Mouse (Mus musculus) CH12.LX (cell line): ENCODE results near the gene Rsc1a1. TPM values are rescaled to one million over a fixed set of nuclear protein-coding genes. Genes with fewer than 3 reads are reported as not detected.

Source experiments
- DNase-seq: peaks from one replicate; pipeline ENCODE4 v3.0.0-alpha.2; 2013; ENCODE audit errors: extremely low read depth
- H3K27ac ChIP-seq: 2 replicates; pipeline ENCODE4 v1.5.1; 2012; ENCODE audit warnings: low read depth, mild to moderate bottlenecking, control low read depth, moderate library complexity; ENCODE audit not compliant: insufficient read depth
- H3K27me3 ChIP-seq: replicated peaks from 2 replicates; pipeline ENCODE3; 2012; ENCODE audit warnings: inconsistent platforms
- H3K36me3 ChIP-seq, 2 experiments: replicated peaks in 1 of 2; 2 replicates each; pipeline versions ENCODE3 to v1.6.1; 2012; ENCODE audit warnings: inconsistent platforms in 1 of 2, low read length in 1 of 2, mild to moderate bottlenecking in 1 of 2, mixed read lengths in 1 of 2, moderate library complexity in 1 of 2; ENCODE audit not compliant: control insufficient read depth in 1 of 2, insufficient read depth in 1 of 2
- H3K4me1 ChIP-seq, 2 experiments: 2 replicates each; pipeline ENCODE4 v1.6.1; 2012; ENCODE audit warnings: inconsistent platforms in 1 of 2, moderate library complexity in 1 of 2; ENCODE audit not compliant: insufficient read depth in 2 of 2, control insufficient read depth in 1 of 2
- H3K4me2 ChIP-seq: 2 replicates; pipeline ENCODE4 v1.6.1; 2012; ENCODE audit warnings: low read depth, mild to moderate bottlenecking, control low read depth; ENCODE audit not compliant: poor library complexity, insufficient read depth, severe bottlenecking
- H3K4me3 ChIP-seq, 3 experiments: fragments of 150-350 bp in 1 of 3; sonication (generic) in 1 of 3; replicated peaks in 1 of 3; 2 replicates each; pipeline versions ENCODE3 to v1.5.1; 2011 to 2012; ENCODE audit warnings: low read depth in 2 of 3, low read length in 2 of 3, mild to moderate bottlenecking in 2 of 3, moderate library complexity in 2 of 3, control low read depth in 1 of 3, improper control_type of control experiment in 1 of 3, inconsistent platforms in 1 of 3, mixed read lengths in 1 of 3; ENCODE audit not compliant: poor library complexity in 1 of 3
- H3K79me2 ChIP-seq: replicated peaks from 2 replicates; pipeline ENCODE4 v1.6.1; 2012; ENCODE audit warnings: mild to moderate bottlenecking, moderate library complexity; ENCODE audit not compliant: control insufficient read depth, poor library complexity, insufficient read depth, severe bottlenecking; ENCODE audit errors: extremely low read depth
- H3K9ac ChIP-seq: 2 replicates; pipeline ENCODE4 v1.6.1; 2012; ENCODE audit warnings: low read depth, mild to moderate bottlenecking, control low read depth, moderate library complexity; ENCODE audit not compliant: insufficient read depth
- H3K9me3 ChIP-seq: replicated peaks from 2 replicates; pipeline ENCODE3; 2012; ENCODE audit warnings: low read length, inconsistent platforms, mixed read lengths
- CHD1 ChIP-seq: IDR thresholded peaks from 2 replicates; pipeline ENCODE4 v1.6.1; 2012; ENCODE audit warnings: low read depth, low read length, improper control_type of control experiment, inconsistent platforms
- CHD2 ChIP-seq: IDR thresholded peaks from 2 replicates; pipeline ENCODE4 v1.6.1; 2011; ENCODE audit warnings: low read length, improper control_type of control experiment
- ETS1 ChIP-seq: conservative IDR thresholded peaks from 2 replicates; pipeline ENCODE4 v1.6.1; 2012; ENCODE audit warnings: low read depth, mild to moderate bottlenecking, inconsistent platforms, low read length, improper control_type of control experiment, moderate library complexity
- GABPA ChIP-seq: IDR thresholded peaks from 2 replicates; pipeline ENCODE4 v1.6.1; 2012; ENCODE audit warnings: low read depth, low read length, improper control_type of control experiment, inconsistent platforms; ENCODE audit not compliant: insufficient replicate concordance
- HCFC1 ChIP-seq: IDR thresholded peaks from 2 replicates; pipeline ENCODE4 v1.6.1; 2012; ENCODE audit warnings: low read depth, mild to moderate bottlenecking, inconsistent platforms, low read length, improper control_type of control experiment
- JUN ChIP-seq: IDR thresholded peaks from 2 replicates; pipeline ENCODE4 v1.6.1; 2011; ENCODE audit warnings: low read depth, mild to moderate bottlenecking, low read length, improper control_type of control experiment, moderate library complexity; ENCODE audit not compliant: insufficient read depth
- JUND ChIP-seq: conservative IDR thresholded peaks from 2 replicates; pipeline ENCODE4 v1.6.1; 2011; ENCODE audit warnings: low read depth, low read length, improper control_type of control experiment
- KAT2A ChIP-seq: IDR thresholded peaks from 2 replicates; pipeline ENCODE4 v1.6.1; 2012; ENCODE audit warnings: low read length, improper control_type of control experiment, inconsistent platforms; ENCODE audit not compliant: insufficient replicate concordance
- MAX ChIP-seq: IDR thresholded peaks from 2 replicates; pipeline ENCODE4 v1.6.1; 2011; ENCODE audit warnings: low read length, improper control_type of control experiment
- MEF2A ChIP-seq: IDR thresholded peaks from 2 replicates; pipeline ENCODE4 v1.6.1; 2014; ENCODE audit warnings: low read depth, mild to moderate bottlenecking, inconsistent platforms, low read length, improper control_type of control experiment, borderline replicate concordance
- MYC ChIP-seq: IDR thresholded peaks from 2 replicates; pipeline ENCODE4 v1.6.1; 2011; ENCODE audit warnings: low read depth, mild to moderate bottlenecking, improper control_type of control experiment, low read length
- NELFE ChIP-seq: IDR thresholded peaks from 2 replicates; pipeline ENCODE4 v1.6.1; 2011; ENCODE audit warnings: low read depth, low read length, improper control_type of control experiment
- NRF1 ChIP-seq: IDR thresholded peaks from 2 replicates; pipeline ENCODE4 v1.6.1; 2014; ENCODE audit warnings: low read depth, mild to moderate bottlenecking, inconsistent platforms, low read length, improper control_type of control experiment, moderate library complexity
- PAX5 ChIP-seq: IDR thresholded peaks from 2 replicates; pipeline ENCODE4 v1.6.1; 2012; ENCODE audit warnings: low read length, inconsistent platforms, mixed read lengths
- POLR2A ChIP-seq: IDR thresholded peaks from 2 replicates; pipeline ENCODE4 v1.6.1; 2011; ENCODE audit warnings: low read depth, mild to moderate bottlenecking, improper control_type of control experiment, low read length
- SIN3A ChIP-seq: IDR thresholded peaks from 2 replicates; pipeline ENCODE4 v1.6.1; 2012; ENCODE audit warnings: low read length, improper control_type of control experiment, inconsistent platforms
- SMC3 ChIP-seq: IDR thresholded peaks from 2 replicates; pipeline ENCODE4 v1.6.1; 2011; ENCODE audit warnings: low read depth, low read length, improper control_type of control experiment
- USF2 ChIP-seq: conservative IDR thresholded peaks from 2 replicates; pipeline ENCODE4 v1.6.1; 2011; ENCODE audit warnings: low read depth, low read length, improper control_type of control experiment
- ZC3H11A ChIP-seq: IDR thresholded peaks from 2 replicates; pipeline ENCODE4 v1.6.1; 2012; ENCODE audit warnings: low read depth, mild to moderate bottlenecking, inconsistent platforms, low read length, improper control_type of control experiment
- ZMIZ1 ChIP-seq: IDR thresholded peaks from 2 replicates; pipeline ENCODE4 v1.6.1; 2012; ENCODE audit warnings: low read depth, mild to moderate bottlenecking, inconsistent platforms, low read length, improper control_type of control experiment
- dilution Hi-C: fragments of 300-500 bp; cut with MboI; formaldehyde crosslinking; loops from 2 replicates; pipeline ENCODE4 v1.14.3; 2020; ENCODE audit warnings: low sequenced_read_pairs; ENCODE audit not compliant: extremely low pct_unique_long_range_greater_than_20kb, extremely low pct_ligation_motif_present
- in situ Hi-C: fragments of 300-500 bp; cut with MboI; formaldehyde crosslinking; loops from 3 replicates; pipeline ENCODE4 v1.14.3; 2019; ENCODE audit warnings: low sequenced_read_pairs, low pct_ligation_motif_present, low pct_unique_long_range_greater_than_20kb, mixed read lengths
- polyA plus RNA-seq: library from polyadenylated mRNA; unstranded; fragments of >175 nt; gene quantifications from 2 replicates; pipeline ENCODE4 v1.2.1, GENCODE M21; 2012; ENCODE audit warnings: low read depth; ENCODE audit not compliant: insufficient read length
- total RNA-seq, 2 experiments: library from RNA; depleted of rRNA; stranded (reverse); fragments of 300-350 nt in 1 of 2; fragments of >200 nt in 1 of 2; gene quantifications; 2 replicates each; pipeline ENCODE4 v1.2.3; 2012 to 2014

The Rsc1a1 gene
- total and polyA plus RNA-seq, 3 experiments: 3.4 to 14.0 (median 7.0) TPM

GRCm38 (mm10) chr4:141725738-141726137, 40.3 kb upstream of the Rsc1a1 start:
- dilution Hi-C loops: no loop called here
- no peak for DNase-seq
- no peak overlapping the region for H3K9ac ChIP-seq

DNA sequence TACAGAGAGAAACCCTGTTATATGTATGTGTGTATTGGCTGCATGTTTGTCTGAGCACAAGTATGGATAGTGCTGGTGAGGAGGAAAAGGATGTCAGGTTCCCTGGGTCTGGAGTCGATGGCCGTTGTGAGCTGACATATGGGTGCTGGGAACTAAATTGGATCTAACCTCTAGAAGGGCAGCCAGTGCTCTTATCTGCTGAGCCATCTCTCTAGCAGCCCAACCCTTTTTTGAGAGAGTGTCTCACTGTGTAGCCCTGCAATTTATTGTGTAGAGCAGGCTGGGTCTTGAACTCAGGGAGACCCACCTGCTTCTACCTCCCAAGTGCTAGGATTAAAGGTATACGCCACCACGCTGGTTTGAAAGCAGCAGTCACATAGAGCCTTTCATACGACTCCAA, 39.9 kb upstream of the Rsc1a1 start:
- Histone ChIP-seq H3K79me2 (peaks cover 27% of the 10 kb centered on the region), H3K4me3 (no peak overlapping the region), H3K9ac (no peak overlapping the region), H3K27ac (no peak overlapping the region)
- in situ Hi-C loops: no loop called here
- dilution Hi-C loops: no loop called here
- no peak for DNase-seq
- TF ChIP-seq MAX (no peak), NRF1 (no peak), ZC3H11A (no peak), CHD2 (no peak), JUN (no peak), GABPA (no peak), HCFC1 (no peak), KAT2A (no peak), NELFE (no peak), ETS1 (no peak), CHD1 (no peak), SMC3 (no peak)
- TF ChIP-seq, all 38 proteins: peak for 0
- Histone ChIP-seq H3K4me1 (peaks cover 0 to 29% of the 10 kb centered on the region in 2 experiments; a peak in 2 of 4 replicates), H3K27me3 (peaks cover 9% of the 10 kb centered on the region), H3K36me3 (peaks cover 2 to 10% of the 10 kb centered on the region in 2 experiments), H3K4me2 (no peak overlapping the region), H3K9me3 (peaks cover 7% of the 10 kb centered on the region)

More at GRCm38 (mm10) chr4:141725738-141726137, 40.3 kb upstream of the Rsc1a1 start:
- H3K4me1 ChIP-seq: peaks cover 0 to 24% of the 10 kb centered on the region in 2 experiments; a peak in 2 of 4 replicates
- no peak overlapping the region for H3K4me2 ChIP-seq
- in situ Hi-C loops: no loop called here
- H3K79me2 ChIP-seq: peaks cover 22% of the 10 kb centered on the region
- H3K36me3 ChIP-seq: peaks cover 0 to 5% of the 10 kb centered on the region in 2 experiments
- peaks cover 2% of the 10 kb centered on the region for H3K9me3 ChIP-seq
- no peak for TF ChIP-seq POLR2A
- TF ChIP-seq MEF2A: no peak
- TF ChIP-seq SIN3A: no peak
- TF ChIP-seq USF2: no peak
- no peak for TF ChIP-seq JUND
- TF ChIP-seq ZC3H11A: no peak
- no peak for TF ChIP-seq CHD2
- no peak for TF ChIP-seq PAX5
- TF ChIP-seq MYC: no peak
- TF ChIP-seq ZMIZ1: no peak
- peaks cover 9% of the 10 kb centered on the region for H3K27me3 ChIP-seq
- H3K4me3 ChIP-seq: no peak overlapping the region
- H3K27ac ChIP-seq: no peak overlapping the region
